Mouse (Mus musculus) layer of hippocampus, postnatal 25 days (tissue): ENCODE data around the gene 1810013L24Rik. TPM values are rescaled to one million over a fixed set of nuclear protein-coding genes. Genes with fewer than 3 reads are reported as not detected.
A peak's percentile ranks its signal among the peaks of the same experiment; 100 is the strongest.

Experiments
- DNase-seq, 2 experiments: peaks; one replicate each; pipeline ENCODE4 v3.0.0; 2022; ENCODE audit warnings: mixed read lengths in 2 of 2, low spot score in 1 of 2; ENCODE audit errors: extremely low spot score in 1 of 2
- total RNA-seq, 2 experiments: library from RNA; stranded (reverse); gene quantifications; 2 replicates each; pipeline ENCODE4 v1.2.3; 2021

The 1810013L24Rik gene
- total RNA-seq = 100 to 1,000 TPM in 1 of 2 experiments, 10 to 100 TPM in 1; 93.3 to 104 TPM

GRCm38 (mm10) chr16:8829564-8830359 is at the start of gene 1810013L24Rik:
TSS of gene 1810013L24Rik (plus strand) at chr16:8830100.
- DNase-seq = peak; percentile 88 to 90

- no peak for DNase-seq
Observed at GRCm38 (mm10) chr16:8780187-8780586, 49.7 kb upstream of the 1810013L24Rik start.

- no peak for DNase-seq
Observed at GRCm38 (mm10) chr16:8781191-8781590, 48.7 kb upstream of the 1810013L24Rik start.

- no peak for DNase-seq
Observed at GRCm38 (mm10) chr16:8781660-8782059, 48.2 kb upstream of the 1810013L24Rik start.

- no peak for DNase-seq
Observed at GRCm38 (mm10) chr16:8783198-8783913, 46.5 kb upstream of the 1810013L24Rik start.

GRCm38 (mm10) chr16:8784753-8785152 is 45.1 kb upstream of the 1810013L24Rik start:
- DNase-seq = no peak

GRCm38 (mm10) chr16:8790886-8791285 is 39.0 kb upstream of the 1810013L24Rik start:
- DNase-seq = no peak

- no peak for DNase-seq
Observed at GRCm38 (mm10) chr16:8791949-8792557, 37.8 kb upstream of the 1810013L24Rik start, which contains the start of gene Usp7. TSS of gene Usp7 (minus strand) at chr16:8792308.

GRCm38 (mm10) chr16:8794952-8795351 is 34.9 kb upstream of the 1810013L24Rik start:
- DNase-seq = no peak

GRCm38 (mm10) chr16:8795906-8796305 is 34.0 kb upstream of the 1810013L24Rik start:
- no peak for DNase-seq

- DNase-seq = no peak
Observed at GRCm38 (mm10) chr16:8806703-8807102, 23.2 kb upstream of the 1810013L24Rik start.

- DNase-seq = no peak
Observed at GRCm38 (mm10) chr16:8810399-8811127, 19.3 kb upstream of the 1810013L24Rik start.

GRCm38 (mm10) chr16:8817872-8818271 is 12.0 kb upstream of the 1810013L24Rik start:
- DNase-seq = no peak

- peak in 1 of 2 experiments; percentile 5 for DNase-seq
Observed at GRCm38 (mm10) chr16:8821429-8821828, 8.5 kb upstream of the 1810013L24Rik start.

GRCm38 (mm10) chr16:8822586-8822985 is 7.3 kb upstream of the 1810013L24Rik start:
- DNase-seq = no peak

- DNase-seq = no peak
Observed at GRCm38 (mm10) chr16:8823661-8824060, 6.2 kb upstream of the 1810013L24Rik start.

- DNase-seq = no peak
Observed at GRCm38 (mm10) chr16:8827366-8827765, 2.5 kb upstream of the 1810013L24Rik start.

- no peak for DNase-seq
Observed at GRCm38 (mm10) chr16:8828636-8829563, 1.0 kb upstream of the 1810013L24Rik start.
